Mouse (Mus musculus) frontal cortex, adult (tissue): ENCODE measurements at regions not wholly inside any gene's neighbourhood (a gene's known extent, or its start where the extent isn't known, plus 50 kb on each side); places are given as distances from the start of the nearest gene placed in this dataset.

Source experiments
- ATAC-seq: cut with Nextera tagmentation; 2 replicates; pipeline ENCODE4 v1.9.2; 2017; ENCODE audit warnings: mild to moderate bottlenecking, moderate library complexity, mixed read lengths; ENCODE audit not compliant: low TSS enrichment

DNA sequence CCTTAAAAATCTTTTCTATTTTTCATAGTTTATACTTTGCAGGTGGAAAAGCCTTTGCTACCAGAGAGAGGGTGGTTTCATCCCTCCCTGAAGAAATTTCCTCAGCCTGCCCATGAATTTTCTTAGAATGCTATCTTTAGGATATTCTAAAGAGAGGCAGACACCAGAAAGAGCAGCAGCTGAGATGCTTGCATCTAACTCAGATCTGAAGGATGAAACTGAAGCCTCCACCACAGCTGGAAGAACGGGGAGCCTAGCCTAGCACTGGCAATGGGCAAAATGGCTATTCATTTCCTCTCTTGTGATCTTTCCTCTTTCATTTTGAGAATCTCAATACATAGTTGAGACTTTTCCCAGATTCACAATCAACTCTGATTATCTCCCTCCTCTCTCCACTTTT is 640.0 kb upstream of the Zeb2 start:
- ATAC-seq, result peak; percentile 93

DNA sequence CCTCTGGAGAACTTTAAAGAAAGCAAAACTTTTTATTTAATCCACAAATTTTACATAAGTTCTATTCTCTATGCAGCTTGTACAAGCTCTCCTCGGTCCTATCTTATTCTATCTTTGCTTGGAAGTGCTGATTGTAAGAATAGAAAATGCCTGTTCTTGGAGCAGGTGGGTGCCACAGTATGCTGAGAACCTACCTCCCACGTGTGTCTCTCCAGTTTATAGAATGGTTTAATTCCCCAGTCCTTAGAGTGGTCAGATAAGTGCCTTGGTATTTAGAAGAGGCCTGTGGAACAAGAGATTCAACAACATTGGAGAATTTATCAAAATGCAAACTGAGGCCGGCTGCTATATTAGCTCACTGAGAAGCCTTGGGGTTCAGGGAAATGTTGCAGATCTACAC is 639.2 kb upstream of the Zeb2 start:
- ATAC-seq, result peak; percentile 56

DNA sequence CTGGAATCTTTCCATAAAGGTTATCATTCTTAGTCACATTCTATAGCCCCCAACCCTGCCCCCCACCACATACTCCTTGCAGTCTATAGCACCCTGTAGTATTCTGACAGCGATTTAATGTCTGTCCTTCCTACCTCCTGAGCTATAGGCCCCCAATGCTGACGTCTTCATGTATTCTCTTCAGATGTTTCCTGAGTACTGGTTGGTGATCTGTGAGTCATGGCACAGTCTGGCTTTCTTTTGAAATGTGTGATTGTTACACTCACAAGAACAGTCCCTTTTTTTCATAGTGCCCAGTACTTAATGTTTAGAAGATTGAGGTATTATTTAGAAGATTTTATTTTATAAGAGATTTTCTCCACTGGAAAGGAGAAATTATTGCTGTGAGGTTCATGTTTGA is 634.6 kb upstream of the Zeb2 start:
- no peak for ATAC-seq

DNA sequence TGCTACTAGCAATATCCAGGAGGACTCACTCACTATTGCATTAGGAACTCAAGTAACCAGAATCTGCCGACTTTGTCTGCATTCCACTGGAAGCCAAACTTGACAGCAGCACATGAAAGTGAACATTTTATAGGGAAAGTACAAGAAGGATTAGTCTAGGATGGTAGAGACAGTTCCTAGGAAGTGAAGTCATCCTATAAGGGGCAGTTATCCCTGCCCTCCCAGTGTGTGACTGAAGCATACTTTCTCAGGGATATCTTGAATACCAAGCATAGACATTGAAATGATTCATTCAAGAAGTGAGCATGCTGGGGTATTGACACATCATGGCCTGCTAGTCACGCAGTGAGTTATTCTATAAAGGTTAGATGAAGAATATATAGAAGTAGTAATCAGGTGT is 632.2 kb upstream of the Zeb2 start:
- ATAC-seq, result no peak

DNA sequence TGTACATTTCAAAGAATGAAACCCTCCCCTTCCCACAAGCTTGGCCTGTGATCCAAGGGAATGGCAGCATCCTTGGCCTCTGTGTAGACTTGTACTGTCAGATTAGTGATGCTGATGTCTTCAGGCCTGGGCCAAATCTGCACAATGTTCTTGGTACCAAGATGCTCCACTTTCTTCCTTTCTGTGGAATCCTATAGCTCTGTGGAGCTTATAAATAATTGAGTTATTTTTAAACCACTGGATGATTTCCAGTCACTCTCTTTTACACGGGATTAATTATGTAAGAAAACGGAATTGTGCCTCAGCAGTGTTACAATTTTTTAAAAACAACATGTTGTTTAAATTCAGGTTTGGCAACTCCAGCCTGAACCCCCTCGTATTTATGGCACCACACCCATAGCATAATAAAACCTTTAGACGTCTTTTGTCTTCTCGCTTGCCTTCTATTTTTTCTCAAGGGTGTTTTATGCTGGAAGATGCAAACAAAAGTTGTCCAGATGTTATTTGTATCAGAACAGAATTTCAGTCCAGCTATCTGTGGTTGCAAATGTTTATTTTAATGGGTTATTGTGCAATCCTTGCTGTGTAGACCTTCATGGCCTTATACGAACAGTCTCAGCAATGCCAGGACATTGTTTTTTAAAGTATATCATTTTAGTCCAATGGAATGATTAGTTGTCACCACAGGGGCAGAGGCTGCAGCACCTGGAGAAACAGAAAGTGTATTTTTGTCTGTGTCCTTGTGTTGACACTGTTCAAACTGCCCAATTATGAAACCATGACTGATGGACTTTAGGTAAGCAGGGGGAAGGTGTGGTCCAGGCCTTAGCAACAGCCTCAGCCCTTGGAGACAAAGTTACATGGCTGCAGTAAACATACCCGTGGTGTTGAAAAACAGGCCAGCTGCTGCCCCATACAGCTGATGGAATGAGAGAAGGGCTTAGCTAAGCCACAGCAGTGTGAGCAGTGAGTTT is 630.4 kb upstream of the Zeb2 start:
- ATAC-seq, result no peak

DNA sequence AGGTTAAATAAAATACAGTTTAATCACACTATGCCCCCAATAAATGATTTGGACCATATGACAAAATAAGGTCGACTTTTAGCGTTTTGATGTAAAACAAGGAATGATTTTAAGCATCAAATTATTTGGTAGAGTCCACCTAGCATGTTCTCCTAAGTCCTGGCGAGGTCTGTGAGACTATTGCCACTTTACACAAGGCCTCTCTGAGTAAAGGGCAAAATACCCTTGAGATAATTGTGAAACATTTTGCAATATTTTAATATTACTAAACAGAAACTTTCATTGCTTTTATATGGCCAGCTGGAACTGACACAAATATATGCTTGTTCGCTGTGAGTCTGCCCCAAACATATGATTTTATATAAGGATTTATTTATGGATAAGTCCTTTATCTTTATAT is 629.4 kb upstream of the Zeb2 start:
- no peak for ATAC-seq

DNA sequence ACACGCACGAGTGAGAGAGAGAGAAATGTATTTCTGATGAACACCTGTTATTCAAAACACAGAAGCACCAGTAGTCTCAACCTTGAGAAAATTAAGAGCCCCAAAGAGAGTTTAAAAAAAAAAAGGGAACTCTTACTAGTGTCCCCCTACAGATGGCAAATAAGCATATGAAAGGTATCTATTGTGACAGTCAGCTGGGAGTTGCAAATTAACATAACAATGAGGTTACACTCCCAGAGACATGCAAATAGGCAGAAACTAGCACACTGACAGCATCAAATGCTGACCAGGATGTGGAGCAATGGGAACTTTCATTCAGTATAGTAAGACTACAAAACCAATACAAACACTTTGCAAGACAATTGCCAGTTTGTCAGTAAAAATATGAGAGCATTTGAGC is 619.1 kb upstream of the Zeb2 start:
- ATAC-seq, result no peak

DNA sequence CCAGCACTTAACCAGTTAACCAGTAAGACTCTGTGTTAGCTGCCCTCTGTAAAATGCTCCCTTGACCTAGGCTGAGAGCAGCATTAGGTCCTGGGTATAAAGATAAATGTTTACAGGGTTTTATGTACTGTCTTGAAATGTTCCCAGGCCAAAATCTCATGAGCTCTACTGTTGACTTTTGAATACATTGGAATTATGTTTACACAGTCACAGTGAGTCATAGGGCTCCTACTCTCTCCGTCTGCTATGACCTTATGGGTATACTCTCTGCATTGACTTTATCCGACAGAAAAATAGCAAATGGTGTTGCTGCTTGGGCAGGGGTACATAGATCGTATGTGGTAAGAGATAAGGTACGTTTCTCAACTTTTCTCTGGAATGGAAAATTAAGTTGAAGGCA is 596.8 kb upstream of the Zeb2 start:
- ATAC-seq, result no peak

DNA sequence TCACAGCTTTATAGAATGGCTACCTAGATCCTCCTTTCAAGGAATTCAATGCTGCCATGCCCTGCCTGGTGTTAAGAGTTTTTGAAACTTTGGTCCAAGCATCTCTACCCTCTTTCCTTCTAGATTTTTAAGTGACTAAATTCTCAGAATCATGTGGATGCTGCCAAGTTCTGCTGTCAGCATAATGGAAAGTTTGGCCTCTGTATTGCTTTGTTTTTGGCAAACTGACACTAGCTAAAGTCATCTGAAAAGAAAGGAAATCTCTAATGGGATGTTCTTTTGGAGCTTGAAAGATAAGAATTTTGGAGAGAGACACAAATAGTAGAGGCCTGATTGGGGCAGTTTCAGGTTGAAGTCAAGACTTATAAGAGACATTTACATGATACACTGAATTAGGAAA is 589.8 kb upstream of the Zeb2 start:
- ATAC-seq, result no peak

DNA sequence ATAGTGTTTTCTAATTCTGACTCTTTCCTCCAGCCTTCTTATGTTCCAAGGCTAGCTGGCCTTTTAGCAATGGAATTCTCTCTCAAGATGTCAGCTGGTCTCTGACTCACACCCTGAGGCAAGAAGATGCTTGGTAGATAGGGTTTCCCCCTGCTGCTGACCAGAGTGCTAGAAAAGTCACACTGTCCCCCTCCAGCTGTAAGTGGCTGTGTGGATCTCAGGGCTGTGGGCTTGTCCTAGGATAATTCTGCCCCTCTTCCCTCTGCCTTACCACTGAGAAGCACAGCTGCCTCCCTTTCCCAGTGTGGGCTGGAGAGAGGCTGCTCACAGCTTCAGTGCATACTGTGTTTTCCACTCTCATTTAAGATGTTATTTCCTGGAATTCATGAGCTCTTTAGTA is 585.3 kb upstream of the Zeb2 start:
- ATAC-seq, result peak; percentile 91

DNA sequence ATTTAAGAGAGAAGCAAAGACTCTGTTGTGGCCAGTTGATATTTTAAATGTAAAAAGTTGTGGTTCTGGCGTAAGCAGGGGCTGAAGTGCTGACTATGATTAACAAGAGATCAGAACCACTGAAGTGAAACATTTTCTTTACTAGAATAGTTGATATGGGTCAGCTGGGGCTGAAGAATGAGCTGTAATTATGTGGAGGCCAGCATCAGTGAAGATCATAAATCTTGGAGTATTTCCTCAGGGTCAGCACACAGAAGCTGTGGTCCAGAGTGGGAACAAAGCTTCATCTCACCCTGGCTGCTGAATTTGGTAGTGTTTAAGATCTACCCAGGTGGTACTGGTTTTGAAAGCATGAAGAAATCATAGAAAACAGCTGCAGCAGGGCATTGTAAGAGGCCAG is 583.4 kb upstream of the Zeb2 start:
- no peak for ATAC-seq

DNA sequence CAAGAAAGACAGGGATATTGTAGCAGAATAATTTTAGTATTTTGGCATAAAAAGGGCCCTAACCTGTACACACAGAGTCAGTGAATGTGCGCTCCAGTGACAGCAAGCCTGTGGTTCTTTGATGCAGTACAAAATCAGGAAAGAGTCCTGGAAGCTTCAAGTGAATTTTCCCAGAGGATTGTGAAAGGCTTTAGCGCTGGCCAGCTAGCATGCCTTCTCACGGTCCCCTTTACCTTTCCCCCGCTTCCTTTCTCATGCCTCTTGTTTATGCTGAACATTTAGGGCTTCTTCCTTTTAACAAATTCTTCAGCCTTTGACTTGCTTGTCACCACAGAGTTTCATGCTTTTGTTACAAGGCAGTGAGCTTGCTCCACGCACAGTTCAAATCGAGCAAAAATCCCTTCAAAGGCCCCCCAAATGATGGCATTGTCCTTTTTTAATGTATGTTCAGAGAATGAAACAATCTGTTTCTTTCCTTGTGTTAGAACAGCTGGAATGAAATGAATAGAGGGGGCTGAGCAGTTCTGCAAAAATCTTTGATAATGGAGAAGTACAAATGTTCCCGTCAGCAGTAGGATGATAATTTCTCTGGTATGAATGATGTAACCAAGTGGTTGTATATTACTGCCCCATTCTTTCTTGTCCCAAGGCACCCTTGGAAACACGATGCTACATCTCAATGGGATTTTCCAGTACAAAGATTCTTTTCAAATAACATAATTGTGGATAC is 576.3 kb upstream of the Zeb2 start:
- ATAC-seq, result no peak

DNA sequence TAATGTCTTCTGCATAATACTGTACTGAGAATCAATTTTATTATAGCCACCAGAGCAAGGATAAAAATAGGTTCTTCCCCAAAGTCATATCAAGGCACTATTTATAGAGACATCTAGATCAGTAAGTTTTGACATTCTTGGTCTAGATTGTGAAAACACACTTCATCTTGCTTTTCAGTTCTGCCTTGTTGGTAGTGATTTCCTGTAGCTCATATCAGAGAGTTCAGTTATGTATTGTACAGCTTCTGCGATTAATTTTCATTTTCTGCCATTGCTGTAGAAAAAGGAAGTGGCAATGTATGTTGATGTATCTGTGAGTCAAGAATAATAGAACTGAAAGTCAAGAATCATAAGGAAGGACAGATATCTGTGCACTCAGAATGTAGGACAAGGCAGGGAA is 575.6 kb upstream of the Zeb2 start:
- no peak for ATAC-seq

DNA sequence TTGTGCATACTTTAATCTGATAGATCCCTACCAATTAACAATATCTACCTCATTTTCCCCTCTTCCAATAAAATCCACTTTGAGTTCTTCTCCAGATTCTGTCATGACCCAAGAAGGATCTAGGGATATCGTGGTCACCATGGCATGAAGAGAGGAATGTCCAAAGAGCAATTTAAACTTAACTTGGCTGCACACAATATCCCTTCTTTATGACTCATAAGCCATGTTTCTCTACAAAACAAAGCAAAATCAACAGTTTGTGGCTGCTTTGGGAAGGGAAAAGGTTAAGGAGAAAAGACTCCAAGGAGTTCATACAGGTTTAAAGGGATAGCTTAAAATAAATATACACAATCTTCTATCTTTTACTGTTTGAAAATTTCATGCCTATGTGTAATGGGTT is 571.8 kb upstream of the Zeb2 start:
- no peak for ATAC-seq

DNA sequence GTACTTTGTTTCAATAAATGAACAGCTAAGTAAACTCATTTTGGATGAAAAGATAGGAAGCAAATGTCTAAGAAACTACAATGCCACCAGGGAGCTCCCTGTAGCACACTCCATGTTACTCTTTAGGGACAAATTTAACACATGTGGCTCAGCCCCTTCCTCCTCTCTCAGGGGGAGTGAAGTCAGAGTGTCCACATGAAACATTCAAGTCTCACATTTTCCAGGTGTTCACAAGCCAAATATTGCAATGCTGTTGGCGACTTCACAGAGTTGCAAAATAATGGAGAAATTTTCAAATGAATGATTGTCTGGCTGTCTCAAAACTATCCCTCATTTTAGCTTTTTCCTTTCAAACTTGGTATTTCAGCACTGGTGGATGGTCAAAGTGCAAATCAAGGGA is 564.1 kb upstream of the Zeb2 start:
- ATAC-seq, result no peak

DNA sequence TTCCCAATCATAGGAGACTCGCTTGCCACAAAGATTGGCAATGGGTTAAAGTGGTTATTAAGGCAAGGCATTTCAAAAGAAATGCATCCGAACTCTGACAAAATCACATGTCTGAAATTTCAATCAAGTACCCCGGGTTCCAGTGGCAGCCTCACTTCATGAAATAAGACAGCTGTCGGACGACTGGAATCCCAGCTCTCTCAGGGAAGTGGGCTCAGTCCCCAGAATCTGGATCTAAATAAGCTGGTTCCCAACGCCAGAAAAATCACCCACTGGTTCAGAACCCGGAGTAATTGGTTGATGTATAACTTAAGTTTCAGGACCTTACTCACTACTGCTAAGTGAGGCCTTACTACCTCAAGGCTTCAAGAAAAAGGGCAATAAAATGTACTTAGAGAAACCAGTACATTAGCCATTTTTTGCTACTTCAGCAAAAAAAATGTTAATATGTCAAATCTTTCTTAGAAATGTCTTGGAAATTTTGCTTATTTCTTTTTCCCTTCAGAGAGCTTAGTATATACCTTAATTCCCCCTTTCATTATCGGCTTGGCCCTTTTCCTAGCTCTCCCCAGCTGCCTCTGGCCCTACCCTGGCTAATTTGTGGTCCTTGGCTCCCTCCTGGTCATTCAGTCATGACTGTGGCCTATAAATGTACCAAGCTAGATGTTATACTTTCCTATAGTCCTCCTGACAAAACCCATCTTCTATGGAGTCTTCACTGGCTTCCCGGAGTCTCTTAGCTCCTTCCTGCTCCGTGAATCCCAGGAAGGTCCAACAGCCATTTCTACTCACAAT is 562.1 kb upstream of the Zeb2 start:
- ATAC-seq, result no peak

DNA sequence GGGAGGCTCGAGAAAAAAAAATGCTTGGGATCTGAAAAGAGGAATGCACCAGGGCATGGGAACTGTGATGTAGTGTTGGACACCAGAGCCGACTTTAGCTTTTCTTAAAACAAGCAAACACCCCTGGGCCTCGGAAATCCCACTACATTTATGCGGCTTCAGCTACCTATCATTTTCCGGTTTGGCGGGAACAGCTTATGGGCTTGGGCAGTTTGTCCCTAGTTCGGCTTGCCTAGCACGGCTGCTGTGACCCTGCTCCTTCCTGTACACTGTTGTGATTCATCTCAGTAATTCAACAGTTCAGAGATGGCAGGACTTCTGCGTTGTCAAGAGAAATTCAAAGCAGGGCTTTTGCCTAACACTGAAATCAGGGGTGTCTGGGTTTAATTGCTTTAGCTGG is 561.5 kb upstream of the Zeb2 start:
- ATAC-seq, result no peak

DNA sequence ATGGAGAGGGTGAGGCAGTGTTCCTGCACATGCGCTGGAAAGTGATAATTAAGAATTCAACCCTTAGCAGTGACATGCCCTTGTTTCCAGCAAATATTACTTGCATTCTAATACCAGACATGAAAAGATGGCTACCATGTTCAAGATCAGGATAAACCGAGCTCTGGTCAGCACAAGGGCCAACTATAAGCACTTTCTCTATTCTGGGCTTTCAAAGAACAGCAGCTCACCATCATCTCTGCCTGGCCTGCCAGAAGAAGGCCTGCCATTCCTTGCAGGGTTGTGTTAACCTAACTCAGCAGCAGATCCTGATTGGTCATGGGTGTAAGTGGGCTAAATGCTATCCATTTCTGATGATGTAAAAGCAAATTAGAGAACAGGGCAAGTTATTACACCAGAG is 558.6 kb upstream of the Zeb2 start:
- no peak for ATAC-seq

DNA sequence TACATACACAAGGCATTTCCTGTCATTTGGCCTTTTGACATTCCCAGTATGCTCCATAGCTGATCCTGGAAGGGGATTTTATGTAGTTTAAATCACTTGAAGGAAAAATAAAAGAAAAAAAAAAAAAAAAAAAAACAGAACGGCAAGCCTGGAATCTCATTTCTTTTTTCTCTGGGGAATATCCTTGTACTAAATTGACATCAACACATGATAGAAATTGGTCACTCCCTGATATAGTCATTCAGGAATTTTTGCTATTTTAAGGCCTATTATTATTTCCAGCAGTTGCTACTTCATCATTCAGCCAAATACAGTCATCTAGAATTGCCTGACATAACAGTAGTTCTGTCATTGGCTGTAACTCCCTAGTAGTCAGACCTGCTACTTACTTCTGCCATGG is 538.8 kb upstream of the Zeb2 start:
- no peak for ATAC-seq

DNA sequence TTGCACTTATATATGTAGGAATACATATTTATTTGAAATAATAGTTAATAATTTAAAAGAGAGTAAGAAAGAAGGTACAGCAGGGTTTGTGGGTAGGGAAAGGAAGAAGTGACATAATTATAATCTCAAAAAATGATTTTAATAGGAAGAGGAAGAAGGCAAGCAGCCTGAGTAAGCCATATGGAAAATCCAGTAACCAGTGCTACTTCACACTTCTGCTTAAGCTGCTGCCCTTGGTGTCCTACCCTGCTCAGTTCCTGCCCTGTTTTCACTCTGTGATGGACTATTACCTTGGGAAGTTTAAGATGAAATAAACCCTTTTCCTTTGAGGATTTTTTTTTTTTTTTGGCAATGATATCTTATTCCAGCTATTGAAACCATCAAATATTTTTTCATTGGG is 537.5 kb upstream of the Zeb2 start:
- no peak for ATAC-seq

DNA sequence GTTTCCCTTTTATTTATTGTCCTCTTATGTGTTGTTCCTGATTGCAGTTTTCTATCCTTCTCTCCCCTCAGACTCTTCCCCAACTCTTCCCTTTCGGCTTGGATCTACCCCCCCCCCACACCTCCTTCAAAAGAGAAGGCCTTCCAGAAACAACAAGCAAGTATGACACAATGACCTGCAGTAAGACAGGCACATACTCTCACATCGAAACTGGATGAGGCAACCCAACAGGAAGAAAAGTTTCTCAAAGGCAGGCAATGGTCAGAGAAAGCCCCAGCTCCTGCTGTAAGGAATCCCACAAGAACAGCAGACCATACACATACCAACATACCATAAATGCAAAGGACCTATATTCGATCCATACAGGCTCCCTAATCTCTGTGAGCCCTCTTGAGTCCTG is 535.8 kb upstream of the Zeb2 start:
- ATAC-seq, result no peak

DNA sequence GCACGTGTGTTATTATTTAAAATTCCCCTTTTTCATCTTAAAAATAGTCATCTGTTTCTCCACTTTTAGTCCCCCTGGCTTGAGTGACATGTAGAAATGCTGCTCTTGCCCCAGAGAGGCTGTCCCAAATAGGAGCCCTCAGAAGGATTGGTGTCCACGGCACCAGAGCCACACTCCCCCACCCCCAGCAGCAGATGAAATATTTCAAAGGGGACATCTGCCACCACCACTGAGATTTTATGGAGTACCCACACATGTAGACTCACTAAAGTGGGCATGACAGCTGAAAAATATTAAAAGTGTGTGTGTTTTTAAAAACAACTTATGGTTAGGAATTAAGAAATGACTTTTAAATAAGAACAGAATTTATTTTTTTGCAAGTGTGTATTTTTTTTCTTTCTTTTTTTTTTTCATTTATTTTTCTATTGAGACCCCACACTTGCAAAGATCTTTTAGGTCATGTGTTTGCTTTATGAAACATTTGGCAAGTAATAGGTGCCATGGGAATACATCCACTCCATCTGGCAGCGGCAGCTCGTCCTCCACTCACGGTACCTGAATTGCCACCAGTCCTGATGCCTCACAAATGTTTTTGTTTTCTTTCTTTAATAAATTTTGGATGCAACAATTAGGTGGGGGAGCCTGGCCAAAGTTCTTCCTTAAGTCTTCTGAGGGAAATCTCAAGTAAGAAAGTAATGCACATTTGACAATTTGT is 533.2 kb upstream of the Zeb2 start:
- no peak for ATAC-seq
